8 mouse cellular contexts compared by ENCODE assay signal in genomic region chr3:114030886-114031285, GRCm38 (mm10). TPM values are rescaled to one million over a fixed set of nuclear protein-coding genes. Genes with fewer than 3 reads are reported as not detected.
A peak's percentile ranks its signal among the peaks of the same experiment; 100 is the strongest.
DNase-seq lines count a peak whose midpoint lies in the region; ATAC-seq and TF ChIP-seq lines count a peak whose summit lies in the region.

No protein-coding gene starts in this region.

- H3K9ac ChIP-seq in kidney, embryonic 16.5 days (replicated peaks; ENCODE audit: low read length), result peak overlapping the region; percentile 59; the same call in 1 of the 2 replicates
- H3K9ac ChIP-seq in intestine, embryonic 15.5 days, result 0 out of 2 replicates have a peak overlapping the region, but pooled peaks have one; percentile 29
- H3K9ac ChIP-seq in neural tube, embryonic 12.5 days, result peak overlapping the region; percentile 59

- peak overlapping the region; percentile 64 for H3K4me3 ChIP-seq in kidney, embryonic 16.5 days (ENCODE audit: low read length)
- peak overlapping the region; percentile 77 for H3K4me3 ChIP-seq in embryonic fibroblast, embryonic 13.5 days (ENCODE audit: insufficient read depth, low read length)
- H3K4me3 ChIP-seq in intestine, embryonic 15.5 days (replicated peaks), result peak overlapping the region; percentile 47
- peak overlapping the region; percentile 57 for H3K4me3 ChIP-seq in neural tube, embryonic 12.5 days

- no peaks in the 10 kb centered on the region for H3K27me3 ChIP-seq in kidney, embryonic 16.5 days (ENCODE audit: insufficient read depth, low read length)
- no peaks in the 10 kb centered on the region; the same call in 1 of the 2 replicates for H3K27me3 ChIP-seq in intestine, embryonic 15.5 days (replicated peaks)
- no peaks in the 10 kb centered on the region for H3K27me3 ChIP-seq in neural tube, embryonic 12.5 days (replicated peaks)

- no peaks in the 10 kb centered on the region for H3K36me3 ChIP-seq in kidney, embryonic 16.5 days (ENCODE audit: insufficient read depth, low read length)
- H3K36me3 ChIP-seq in intestine, embryonic 15.5 days, result no peaks in the 10 kb centered on the region
- H3K36me3 ChIP-seq in neural tube, embryonic 12.5 days, result no peaks in the 10 kb centered on the region

- no peak for DNase-seq in kidney, postnatal 4 days
- no peak for DNase-seq in right cerebral cortex, postnatal 25 days
- DNase-seq in thymus, postnatal 25 days, result no peak
- no peak for DNase-seq in adrenal gland, postnatal 25 days

- no peak for TF ChIP-seq CTCF in embryonic fibroblast, embryonic 13.5 days (IDR thresholded peaks at IDR 0.05; ENCODE audit: borderline replicate concordance, insufficient read depth, low read length)

- no peaks in the 10 kb centered on the region for H3K9me3 ChIP-seq in kidney, embryonic 16.5 days (ENCODE audit: low read length)
- H3K9me3 ChIP-seq in intestine, embryonic 15.5 days, result no peaks in the 10 kb centered on the region
- H3K9me3 ChIP-seq in neural tube, embryonic 12.5 days, result no peaks in the 10 kb centered on the region

- WGBS in kidney, embryonic 16.5 days, result 0% methylated on average over 9 of the region's 9 CpGs
- under 1% methylated on average over 9 of the region's 9 CpGs for WGBS in intestine, embryonic 15.5 days
- 0% methylated on average over 9 of the region's 9 CpGs for WGBS in neural tube, embryonic 12.5 days

- no peak; the same call in 1 of the 2 replicates for TF ChIP-seq POLR2A in embryonic fibroblast, embryonic 13.5 days (IDR thresholded peaks at IDR 0.05; ENCODE audit: low read depth, low read length)

- no peak for ATAC-seq in kidney, embryonic 16.5 days (ENCODE audit: low FRiP score, low TSS enrichment)
- no peak for ATAC-seq in intestine, embryonic 15.5 days
- ATAC-seq in neural tube, embryonic 12.5 days (ENCODE audit: low FRiP score, low read depth), result no peak

- H3K4me2 ChIP-seq in kidney, embryonic 16.5 days (replicated peaks; ENCODE audit: low read depth, low read length), result peak overlapping the region; percentile 83
- H3K4me2 ChIP-seq in intestine, embryonic 15.5 days (replicated peaks), result peak overlapping the region; percentile 91
- peak overlapping the region; percentile 93 for H3K4me2 ChIP-seq in neural tube, embryonic 12.5 days (replicated peaks)

- peaks cover 8% of the 10 kb centered on the region for H3K4me1 ChIP-seq in kidney, embryonic 16.5 days (ENCODE audit: insufficient read depth, low read length)
- no peaks in the 10 kb centered on the region for H3K4me1 ChIP-seq in embryonic fibroblast, embryonic 13.5 days (ENCODE audit: control insufficient read depth, insufficient read depth, low read length)
- H3K4me1 ChIP-seq in intestine, embryonic 15.5 days (replicated peaks), result peaks cover 6% of the 10 kb centered on the region; the same call in 1 of the 2 replicates
- peaks cover 4% of the 10 kb centered on the region; the same call in 1 of the 2 replicates for H3K4me1 ChIP-seq in neural tube, embryonic 12.5 days

- H3K27ac ChIP-seq in kidney, embryonic 16.5 days (ENCODE audit: low read length), result no peak overlapping the region
- H3K27ac ChIP-seq in embryonic fibroblast, embryonic 13.5 days (ENCODE audit: insufficient read depth, low read length), result peak overlapping the region; percentile 71
- no peak overlapping the region for H3K27ac ChIP-seq in intestine, embryonic 15.5 days
- no peak overlapping the region for H3K27ac ChIP-seq in neural tube, embryonic 12.5 days

RNA-seq across cellular contexts. Expression of gene Col11a1, which starts 0.5 kb away (rescaled TPM):
- polyA plus RNA-seq in kidney, embryonic 16.5 days (2015; fragmentation: Nextera tagmentation; extraction: Ambion mirVana), result 7.4 and 7.5 TPM in 2 replicates
- polyA plus RNA-seq in embryonic fibroblast, embryonic 13.5 days (2011; ENCODE audit: insufficient read length, low read depth, missing spikeins), result 213 and 341 TPM in 2 replicates
- 4.9 and 5.4 TPM in 2 replicates for polyA plus RNA-seq in intestine, embryonic 15.5 days (2015; fragmentation: Nextera tagmentation; extraction: Ambion mirVana)
- polyA plus RNA-seq in neural tube, embryonic 12.5 days (2016; fragmentation: Nextera tagmentation; extraction: Ambion mirVana), result 24.8 and 25.4 TPM in 2 replicates
- total RNA-seq in adrenal gland, postnatal 25 days (2021), result 1.1 and 1.4 TPM in 2 replicates
